In genomic region chr6:113747284-113747683, GRCm38 (mm10) we compare ENCODE assay signal across 19 mouse cellular contexts. TPM values are rescaled to one million over a fixed set of nuclear protein-coding genes. Genes with fewer than 3 reads are reported as not detected.
A peak's percentile ranks its signal among the peaks of the same experiment; 100 is the strongest.
DNase-seq lines count a peak whose midpoint lies in the region.
"Had no signal": no experiment of that assay in that cellular context is flagged by ENCODE, and none has a peak within 500 bp of the region (broad histone marks: within the 10 kb centered on the region; RNA-seq: fewer than 3 reads in every experiment).

No protein-coding gene starts in this region.

- intact Hi-C loops in left cerebral cortex, postnatal 14 days (cut with DNase I), result no loop called here
- intact Hi-C loops in left cerebral cortex, postnatal 10 days (cut with DNase I), result no loop called here

- DNase-seq in left cerebral cortex, postnatal 14 days (ENCODE audit: low spot score in 2 of 2), result peak; percentile 50 to 63
- DNase-seq in left cerebral cortex, postnatal 10 days (ENCODE audit: extremely low spot score in 1 of 2, low spot score in 2 of 2), result no peak
- DNase-seq in right cerebral cortex, adult 2 months (ENCODE audit: low spot score in 2 of 2), result peak; percentile 47 to 58
- DNase-seq in right cerebral cortex, postnatal 36 days (ENCODE audit: low spot score in 2 of 2), result no peak
- no peak for DNase-seq in adrenal gland, postnatal 10 days
- DNase-seq: adrenal gland, adult 2 months; adrenal gland, postnatal 14 days; adrenal gland, postnatal 36 days; B cell, adult 2 months; cerebellum, adult 11 months; cerebellum, adult 18-20 months; cerebellum, adult 8-10 months; cerebellum, adult 9-11 months; cerebellum, postnatal 14 days; cerebellum, postnatal 36 days; embryo, embryonic 11 days had no signal

RNA-seq across cellular contexts. Expression of gene Sec13, which starts 6.7 kb away (rescaled TPM):
- 10 to 100 TPM; 75.4 to 78.0 TPM for total RNA-seq in left cerebral cortex, postnatal 14 days (2021)
- total RNA-seq in left cerebral cortex, postnatal 10 days (2021), result 10 to 100 TPM; 78.7 to 80.2 TPM
- 100 to 1,000 TPM; 103 to 113 TPM for total RNA-seq in adrenal gland, postnatal 10 days (2021)

RNA-seq across cellular contexts. Expression of gene Ghrl, which starts 27.6 kb away (rescaled TPM):
- total RNA-seq in left cerebral cortex, postnatal 14 days (2021), result not detected
- total RNA-seq in left cerebral cortex, postnatal 10 days (2021), result not detected
- not detected for total RNA-seq in adrenal gland, postnatal 10 days (2021)
- total RNA-seq: adrenal gland, adult 2 months; adrenal gland, postnatal 14 days; adrenal gland, postnatal 36 days; CH12.LX; common myeloid progenitor, adult 5-6 weeks; G1E had no signal

RNA-seq across cellular contexts. Expression of gene Tatdn2, which starts 50.4 kb away (rescaled TPM):
- total RNA-seq in left cerebral cortex, postnatal 14 days (2021), result 10 to 100 TPM; 70.4 to 71.4 TPM
- 10 to 100 TPM; 79.2 to 90.2 TPM for total RNA-seq in left cerebral cortex, postnatal 10 days (2021)
- total RNA-seq in adrenal gland, postnatal 10 days (2021), result 10 to 100 TPM; 53.5 to 58.7 TPM

Comparison
In these comparisons a context has a peak if more than half of its experiments do, and no peak if none do; other contexts are left out.
1. DNase-seq: peak in left cerebral cortex, postnatal 14 days (2 of 2) and right cerebral cortex, adult 2 months (2 of 2); none in left cerebral cortex, postnatal 10 days (0 of 2), right cerebral cortex, postnatal 36 days (0 of 2) and adrenal gland, postnatal 10 days (single experiment).